Mouse (Mus musculus) Patski (cell line): ENCODE results near the gene Tsen54. TPM values are rescaled to one million over a fixed set of nuclear protein-coding genes. Genes with fewer than 3 reads are reported as not detected.

Experiments used
- ATAC-seq: fragments of 100-300 bp; one replicate; pipeline ENCODE4 v1.8.0; 2021
- CTCF ChIA-PET: fragments of 350-600 bp; sonication (Branson Sonifier 250); formaldehyde crosslinking; loops from one replicate; lab custom pipeline; 2022; ENCODE audit warnings: inconsistent platforms; lab: Charles Lee
- POLR2A ChIA-PET: fragments of 350-600 bp; sonication (Branson Sonifier 250); formaldehyde crosslinking; loops from one replicate; lab custom pipeline; 2022; ENCODE audit warnings: antibody characterized with exemption, inconsistent platforms; lab: Charles Lee
- DNase-seq: peaks from one replicate; pipeline ENCODE4 v3.0.0-alpha.2; 2011; ENCODE audit warnings: low read depth, low spot score
- H3K27me3 ChIP-seq: fragments of 371-371 bp; one replicate; pipeline ENCODE4 v1.5.1; 2021
- CTCF ChIP-seq: fragments of 100-300 bp; IDR thresholded peaks from one replicate; pipeline ENCODE4 v1.5.1; 2021
- in situ Hi-C: fragments of 300-500 bp; cut with MboI; formaldehyde crosslinking; loops from 3 replicates; pipeline ENCODE4 v1.11.1; 2018; ENCODE audit warnings: low pct_unique_long_range_greater_than_20kb, mixed read lengths
- polyA plus RNA-seq: library from polyadenylated mRNA; unstranded; gene quantifications from one replicate; pipeline ENCODE4 v1.2.3, GENCODE M21; 2021

Tsen54 gene
- polyA plus RNA-seq, 1 experiment from 2014 or later: 52.3 TPM

DNA sequence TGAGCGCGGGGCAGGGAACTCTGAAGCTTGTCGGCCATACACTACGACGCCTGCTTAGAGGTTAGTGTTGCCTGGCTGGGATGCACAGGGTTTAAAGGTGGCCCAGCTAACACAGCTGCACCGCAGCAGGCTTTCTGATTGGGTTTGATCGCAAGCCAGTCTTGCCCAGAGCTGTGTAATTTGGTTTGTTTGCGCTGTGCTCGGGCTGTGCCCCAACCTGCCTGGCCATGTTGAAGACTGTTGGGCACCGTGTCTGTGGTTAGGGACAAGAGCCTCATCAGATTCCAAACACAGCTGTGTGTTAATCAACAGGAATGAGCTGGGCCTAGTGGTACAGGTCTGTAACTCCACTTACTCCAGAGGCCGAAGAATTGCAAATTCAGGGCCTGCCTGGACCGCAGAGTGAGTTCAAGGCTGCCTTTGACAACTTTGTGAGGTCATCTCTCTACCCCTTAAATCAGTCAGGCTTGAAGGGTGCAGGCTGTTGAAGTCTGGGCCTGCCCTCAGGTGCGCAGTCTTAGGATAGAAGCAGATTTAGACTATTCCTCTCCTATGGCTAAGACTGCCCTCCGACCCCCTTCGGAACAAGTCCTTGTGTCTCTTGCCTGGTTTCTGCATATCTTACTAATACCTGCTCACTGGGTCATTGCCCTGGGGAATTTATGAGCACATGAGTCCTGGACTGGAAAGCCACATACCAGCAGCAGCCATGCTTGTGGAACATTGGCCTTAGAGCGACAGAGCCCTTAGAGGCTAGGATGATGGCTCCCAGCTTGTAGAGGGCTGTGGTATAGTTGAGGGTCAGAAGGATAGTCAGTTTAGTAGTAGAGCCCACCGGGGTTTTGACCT is 36.8 kb upstream of the Tsen54 start:
- peak; percentile 33 for ATAC-seq
- no peak for TF ChIP-seq CTCF
- CTCF ChIA-PET: interaction anchor here (1.3 to 1.4 kb wide), 2 partner anchors 34 to 55 kb away, joined by 3 read pairs; no protein-coding TSS in a partner anchor
- no peak for DNase-seq
- no peaks in the 10 kb centered on the region for H3K27me3 ChIP-seq
- POLR2A ChIA-PET: interaction anchor here (0.6 to 1.1 kb wide), 4 partner anchors 9 to 248 kb away, joined by 3 to 4 read pairs (median 4); partner anchors contain the start of gene Slc25a19
- in situ Hi-C loops: no loop called here

DNA sequence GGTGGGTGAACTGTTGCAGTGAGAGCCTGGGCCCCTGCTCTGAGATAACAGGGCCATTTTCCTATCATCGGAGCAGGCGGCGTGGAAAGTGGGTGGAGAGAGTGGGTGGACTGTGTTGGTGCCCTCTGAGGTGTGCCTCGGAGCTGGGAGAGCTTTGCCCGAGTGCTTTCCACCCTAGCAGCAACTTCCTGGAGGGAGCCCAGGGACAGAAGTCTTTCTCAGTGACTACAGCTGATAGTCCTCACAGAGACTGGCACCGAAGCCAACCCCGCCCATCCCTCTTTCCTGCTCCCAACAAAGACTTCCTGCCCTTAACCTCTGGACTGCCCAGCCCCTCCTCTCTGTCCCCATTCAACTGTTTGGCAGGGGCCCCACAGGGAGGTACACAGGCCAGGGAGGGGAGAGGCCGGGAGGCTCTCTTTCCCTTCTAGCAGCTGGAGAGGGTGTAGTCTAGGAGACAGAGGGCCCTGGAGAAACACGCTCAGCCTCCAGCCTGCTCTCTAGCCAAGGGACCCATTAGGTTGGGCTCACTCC is 35.4 kb upstream of the Tsen54 start:
- ChIA-PET CTCF (interaction anchor here (0.9 to 1.4 kb wide), 2 partner anchors 32 to 40 kb away, joined by 3 read pairs; no protein-coding TSS in a partner anchor), POLR2A (interaction anchor here (1.1 kb wide), 1 partner anchor 57 kb away, joined by 3 read pairs; no protein-coding TSS in a partner anchor)
- ATAC-seq (no peak), DNase-seq (no peak)
- TF ChIP-seq CTCF: no peak
- in situ Hi-C loops: no loop called here
- no peaks in the 10 kb centered on the region for H3K27me3 ChIP-seq

DNA sequence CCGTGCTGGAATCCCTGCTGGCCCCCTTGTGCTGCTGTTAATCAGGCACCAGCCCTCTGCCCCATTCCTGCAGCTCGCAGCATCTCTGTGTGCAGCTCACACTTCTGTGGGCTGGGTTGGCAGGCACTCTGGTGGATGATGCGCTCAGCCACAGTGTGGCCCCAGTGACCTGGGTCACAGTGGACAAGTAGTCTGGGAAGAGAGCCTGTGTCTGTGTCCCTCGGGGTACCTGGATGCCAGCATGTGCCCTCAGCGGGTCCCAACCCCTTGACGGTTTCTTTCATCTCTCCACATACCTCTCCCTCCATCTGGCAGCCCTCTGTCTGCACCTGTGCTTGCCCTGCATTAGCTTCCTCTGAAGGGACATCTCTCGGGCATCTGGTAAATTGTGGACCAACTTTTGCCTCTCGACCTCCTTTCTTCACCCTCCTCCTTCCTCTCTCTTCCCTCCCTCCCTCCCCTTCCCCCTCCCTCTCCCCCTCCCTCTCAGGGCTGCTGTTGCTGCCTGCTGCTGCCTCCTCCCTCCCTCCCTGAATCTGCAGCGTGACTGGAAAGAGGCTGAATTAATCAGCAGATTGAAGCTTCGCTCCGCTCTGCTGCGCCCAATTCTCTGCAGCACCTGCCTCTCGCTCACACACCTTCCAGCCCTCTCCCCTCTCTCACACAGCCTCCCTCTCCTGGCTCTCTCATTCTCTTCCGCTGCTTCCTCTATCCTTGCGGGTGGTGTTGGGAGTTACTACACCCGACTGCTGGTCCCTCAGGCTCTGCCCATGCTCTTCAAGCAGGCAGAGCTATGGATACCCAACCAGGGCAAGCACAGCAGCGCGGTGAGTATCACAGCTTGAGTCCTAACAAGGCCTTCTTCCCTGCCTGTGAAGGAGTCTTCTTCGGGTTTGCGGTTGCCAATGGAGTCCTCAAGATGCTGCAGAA is 34.1 kb upstream of the Tsen54 start:
- no peak for TF ChIP-seq CTCF
- H3K27me3 ChIP-seq: no peaks in the 10 kb centered on the region
- CTCF ChIA-PET: no interaction called here
- ATAC-seq (no peak), DNase-seq (no peak)
- in situ Hi-C loops: no loop called here
- POLR2A ChIA-PET: interaction anchor here (1.1 kb wide), 2 partner anchors 9 to 58 kb away, joined by 3 to 4 read pairs; no protein-coding TSS in a partner anchor

DNA sequence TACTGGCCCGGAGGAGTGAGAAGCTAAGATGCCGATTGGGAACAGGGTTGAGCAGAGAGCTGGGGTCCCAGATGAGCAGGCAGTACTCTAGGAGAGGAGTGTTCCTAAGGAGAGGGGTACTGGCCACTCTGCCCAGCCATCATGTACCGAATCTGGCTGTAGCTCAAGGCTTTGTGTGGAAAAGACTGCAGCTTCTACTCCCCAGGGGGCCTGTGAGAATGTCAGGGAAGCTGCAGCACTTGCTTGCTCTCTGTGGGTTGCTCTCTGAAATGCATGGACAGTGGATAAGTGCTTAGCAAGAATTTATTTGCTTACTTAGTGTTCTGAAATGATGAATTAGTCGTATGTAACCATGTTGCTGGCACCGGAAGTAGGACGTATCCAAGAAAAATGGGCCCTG is 28.1 kb upstream of the Tsen54 start:
- in situ Hi-C loops: no loop called here
- TF ChIP-seq CTCF: no peak
- H3K27me3 ChIP-seq: no peaks in the 10 kb centered on the region
- POLR2A ChIA-PET: no interaction called here
- CTCF ChIA-PET: interaction anchor here (1.2 kb wide), 2 partner anchors 15 to 63 kb away, joined by 3 to 7 read pairs; no protein-coding TSS in a partner anchor
- no peak for DNase-seq
- ATAC-seq: no peak

DNA sequence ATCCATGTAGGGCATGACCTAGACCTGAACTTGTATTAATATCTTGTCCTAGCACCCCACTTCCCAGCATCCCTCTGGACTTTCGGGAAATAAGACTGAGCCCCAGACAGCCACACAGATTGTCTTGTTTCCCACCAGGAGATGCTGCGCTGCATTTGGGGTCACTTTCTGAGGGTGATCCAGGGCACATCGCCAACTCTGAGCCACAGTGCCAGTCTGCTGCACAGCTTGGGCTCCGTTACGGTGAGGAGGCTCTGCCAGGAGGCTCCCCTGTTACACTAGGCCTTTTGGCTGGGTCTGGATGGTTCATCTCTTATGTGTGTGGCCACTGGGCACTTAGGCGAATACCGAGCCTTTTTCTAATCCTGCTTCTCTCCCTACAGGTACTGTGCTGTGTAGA is 24.7 kb upstream of the Tsen54 start:
- POLR2A ChIA-PET: interaction anchor here (1.1 to 1.7 kb wide), 2 partner anchors 9 to 24 kb away, joined by 3 to 4 read pairs; no protein-coding TSS in a partner anchor

DNA sequence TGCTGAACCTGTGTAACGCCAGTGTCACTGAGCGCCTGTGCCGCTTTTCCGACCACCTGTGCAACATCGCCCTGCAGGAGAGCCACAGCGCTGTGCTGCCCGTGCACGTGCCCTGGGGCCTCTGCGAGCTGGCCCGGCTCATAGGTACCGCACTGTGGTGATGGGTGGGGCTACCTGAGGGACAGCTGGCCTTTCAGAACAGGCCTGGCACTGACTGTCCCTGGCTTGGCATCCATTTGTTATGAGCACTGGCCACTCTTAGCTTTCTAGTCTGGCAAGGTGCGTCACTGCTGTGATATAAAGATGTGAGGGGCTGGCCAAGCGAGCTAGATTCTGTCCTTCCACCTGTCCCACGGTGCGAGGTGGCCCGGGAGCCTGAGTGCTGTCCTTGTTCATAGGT is 22.6 kb upstream of the Tsen54 start:
- ATAC-seq (no peak), DNase-seq (no peak)
- no peak for TF ChIP-seq CTCF
- H3K27me3 ChIP-seq: no peaks in the 10 kb centered on the region
- POLR2A ChIA-PET: no interaction called here
- CTCF ChIA-PET: no interaction called here
- in situ Hi-C loops: no loop called here

More for the DNA sequence above, 24.7 kb upstream of the Tsen54 start:
- in situ Hi-C loops: no loop called here
- H3K27me3 ChIP-seq: no peaks in the 10 kb centered on the region
- DNase-seq (no peak), ATAC-seq (no peak)
- CTCF ChIA-PET: interaction anchor here (1.1 kb wide), 1 partner anchor 10 kb away, joined by 3 read pairs; no protein-coding TSS in a partner anchor
- TF ChIP-seq CTCF: no peak

DNA sequence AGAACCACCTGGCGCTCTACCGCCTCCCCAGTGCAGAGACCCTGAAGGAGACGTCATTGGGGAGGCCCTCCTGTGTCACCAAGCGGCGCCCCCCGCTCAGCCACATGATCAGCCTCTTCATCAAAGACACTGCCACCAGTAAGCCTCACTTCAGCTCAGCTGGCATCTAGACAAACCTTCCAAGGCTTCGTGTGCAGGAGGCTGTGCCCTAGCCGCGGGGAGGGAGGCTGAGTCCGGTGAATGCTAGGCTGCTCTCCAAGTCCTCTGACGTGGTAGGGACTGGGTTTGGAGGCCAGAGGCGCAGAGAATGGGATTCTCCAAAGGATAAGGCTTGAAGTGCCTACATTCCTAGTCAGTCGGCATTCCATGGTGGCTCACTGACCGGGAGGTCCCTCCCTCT is 22.2 kb upstream of the Tsen54 start:
- no peak for TF ChIP-seq CTCF
- ChIA-PET POLR2A (no interaction called here), CTCF (no interaction called here)
- no peak for ATAC-seq
- no peaks in the 10 kb centered on the region for H3K27me3 ChIP-seq
- in situ Hi-C loops: no loop called here
- no peak for DNase-seq

DNA sequence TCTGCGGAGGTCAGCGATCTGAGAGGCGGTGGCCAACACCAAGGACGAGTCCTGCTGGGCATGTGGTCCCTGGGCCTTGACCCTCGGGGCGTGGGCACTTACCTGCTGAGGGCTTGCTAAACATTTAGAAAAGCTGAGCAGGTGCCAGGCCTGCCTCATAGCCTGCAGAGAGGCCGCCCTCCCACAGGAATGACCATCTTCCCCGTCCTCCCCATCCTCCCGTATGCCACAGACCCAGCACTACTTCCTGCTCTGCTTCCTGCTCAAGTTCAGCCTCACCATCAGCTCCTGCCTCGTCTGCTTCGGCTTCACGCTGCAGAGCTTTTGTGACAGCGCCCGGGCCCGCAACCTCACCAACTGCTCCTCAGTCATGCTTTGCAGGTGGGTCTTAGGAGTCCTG is 17.6 kb upstream of the Tsen54 start:
- no peak for ATAC-seq
- no peaks in the 10 kb centered on the region for H3K27me3 ChIP-seq
- CTCF ChIA-PET: no interaction called here
- in situ Hi-C loops: no loop called here
- TF ChIP-seq CTCF: no peak
- DNase-seq: no peak
- POLR2A ChIA-PET: interaction anchor here (1.3 kb wide), 1 partner anchor 8 kb away, joined by 3 read pairs; no protein-coding TSS in a partner anchor

DNA sequence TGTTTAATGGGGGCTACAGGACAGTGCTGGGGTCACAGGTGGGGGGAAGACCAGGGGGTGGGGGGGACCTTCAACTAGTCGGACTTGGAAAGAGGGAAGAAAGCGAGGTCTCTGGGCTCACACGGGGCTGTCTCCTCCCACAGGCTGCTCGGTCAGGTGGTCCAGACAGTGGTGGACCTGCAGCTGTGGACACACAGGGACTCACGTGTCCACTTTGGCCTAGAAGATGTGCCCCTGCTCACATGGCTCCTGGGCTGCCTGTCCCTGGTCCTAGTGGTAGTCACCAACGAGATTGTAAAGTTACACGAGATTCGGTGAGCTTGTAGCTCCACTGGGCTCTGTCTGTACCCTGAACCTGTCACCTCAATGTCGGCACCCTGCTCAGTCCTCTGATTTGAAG is 16.9 kb upstream of the Tsen54 start:
- ATAC-seq (no peak), DNase-seq (no peak)
- ChIA-PET POLR2A (interaction anchor here (0.9 to 1.4 kb wide), 2 partner anchors 10 to 21 kb away, joined by 3 to 5 read pairs; no protein-coding TSS in a partner anchor), CTCF (no interaction called here)
- in situ Hi-C loops: no loop called here
- H3K27me3 ChIP-seq: no peaks in the 10 kb centered on the region
- TF ChIP-seq CTCF: no peak

DNA sequence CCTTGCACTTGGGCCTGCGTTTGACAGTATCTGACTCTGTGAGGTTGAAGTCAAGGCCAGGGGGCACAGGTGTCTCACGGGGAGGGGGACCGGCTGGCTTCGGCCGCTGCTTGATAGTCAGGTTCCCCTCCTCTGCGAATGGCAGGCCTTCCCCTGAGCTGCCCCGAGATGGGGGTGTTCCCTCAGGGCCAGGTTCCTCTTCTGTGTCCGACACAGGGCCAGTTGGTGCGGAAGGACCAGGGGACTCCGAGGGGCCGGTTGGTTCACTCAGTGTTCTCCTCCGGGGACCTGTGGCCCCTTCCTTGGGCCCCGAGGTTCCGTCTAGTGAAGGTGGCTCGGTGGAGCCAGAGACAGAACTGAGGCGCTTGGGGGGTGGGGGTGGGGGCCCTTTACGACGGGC is 13.5 kb upstream of the Tsen54 start:
- in situ Hi-C loops: no loop called here
- ChIA-PET CTCF (no interaction called here), POLR2A (no interaction called here)
- ATAC-seq (no peak), DNase-seq (no peak)
- no peaks in the 10 kb centered on the region for H3K27me3 ChIP-seq
- TF ChIP-seq CTCF: no peak
